Mouse (Mus musculus) urinary bladder, postnatal 10 days (tissue): Measurements from ENCODE around the gene Mdm2.

Experiments
- DNase-seq: peaks from one replicate; pipeline ENCODE4 v3.0.0; 2022; ENCODE audit warnings: low spot score

Gene Mdm2

DNA sequence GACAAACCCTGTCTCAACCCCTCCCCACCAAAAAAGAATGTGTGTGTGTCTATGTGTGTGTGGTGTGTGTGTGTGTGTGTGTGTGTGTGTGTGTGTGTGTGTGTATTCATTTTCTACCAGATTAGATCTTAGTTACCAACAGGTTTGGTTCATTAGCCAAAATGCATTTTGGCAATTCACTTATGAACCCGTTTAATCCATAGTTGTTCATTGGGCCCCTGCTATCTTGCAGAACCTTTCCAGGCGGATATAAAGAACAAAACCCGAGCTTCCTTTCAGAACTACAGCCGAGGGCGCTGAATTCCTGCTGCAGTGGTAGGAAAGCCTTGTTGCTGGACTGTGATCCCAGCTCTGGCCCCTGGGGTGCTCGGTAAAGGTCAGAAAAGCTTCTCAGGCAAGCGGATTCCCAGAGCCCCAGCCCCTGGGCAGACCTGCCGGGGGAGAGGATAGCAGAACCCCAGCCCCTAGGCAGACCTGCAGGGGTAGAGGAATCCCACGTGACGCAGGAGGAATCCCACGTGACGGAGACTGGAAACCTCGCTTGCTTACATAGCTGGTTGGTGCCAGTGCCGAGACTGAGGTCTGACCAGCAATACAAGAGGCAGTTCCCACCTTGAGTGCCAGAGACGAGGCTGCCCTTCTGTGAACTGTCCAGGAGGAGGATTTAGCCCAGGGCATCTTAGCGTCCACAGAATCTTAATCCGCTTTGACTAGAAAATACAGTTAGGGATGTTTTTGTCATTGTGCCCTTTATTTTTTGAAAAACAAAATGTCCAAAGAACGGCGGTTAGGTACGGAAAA is 69.0 kb downstream of the Mdm2 start:
- no peak for DNase-seq

DNA sequence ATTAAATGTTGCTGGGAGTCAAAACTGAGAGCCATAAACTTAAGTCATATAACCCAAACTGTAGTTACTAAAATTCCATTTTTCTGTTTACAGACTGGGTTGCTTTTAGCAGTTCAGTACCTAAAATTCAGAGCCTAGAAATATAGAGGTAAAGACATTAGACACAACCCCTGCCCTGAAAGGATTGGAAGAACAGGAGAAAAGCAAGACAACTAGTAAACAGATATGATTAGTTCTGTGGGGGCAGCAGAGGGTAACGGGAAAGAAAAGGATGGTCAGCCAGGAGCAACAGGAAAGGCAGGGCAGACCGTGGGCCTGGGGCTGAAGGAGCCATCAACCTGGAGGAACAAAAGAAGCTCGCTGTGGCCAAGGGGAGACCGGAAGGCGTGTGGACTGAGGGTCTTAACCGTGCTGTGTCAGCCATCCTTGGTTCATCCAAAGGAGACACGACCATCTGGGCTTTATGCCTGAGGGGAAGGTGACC is 69.9 kb downstream of the Mdm2 start:
- DNase-seq: no peak

GRCm38 (mm10) chr10:117639899-117640594 is 70.5 kb downstream of the Mdm2 start:
- no peak for DNase-seq

GRCm38 (mm10) chr10:117639221-117639599 is 71.3 kb downstream of the Mdm2 start:
- no peak for DNase-seq
